Mouse (Mus musculus) liver, embryonic 14.5 days (tissue): ENCODE results near the gene Lypla2. TPM values are rescaled to one million over a fixed set of nuclear protein-coding genes. Genes with fewer than 3 reads are reported as not detected.

Experiments
- ATAC-seq: fragments of 200-750 bp; cut with Nextera tagmentation; 2 replicates; pipeline ENCODE4 v1.8.0; 2017; ENCODE audit warnings: moderate number of reproducible peaks, mild to moderate bottlenecking, moderate library complexity; ENCODE audit not compliant: insufficient read depth
- DNase-seq, 3 experiments: peaks; one replicate each; pipeline ENCODE4 v3.0.0-alpha.2; 2012 to 2013; ENCODE audit warnings: low read depth in 3 of 3, low spot score in 3 of 3
- H3K27ac ChIP-seq: fragments of 300-500 bp; sonication (generic); 2 replicates; pipeline ENCODE4 v1.5.1; 2014; ENCODE audit warnings: moderate library complexity, mild to moderate bottlenecking, control low read depth, inconsistent platforms
- H3K27me3 ChIP-seq: fragments of 300-500 bp; sonication (generic); 2 replicates; pipeline ENCODE4 v1.6.1; 2014; ENCODE audit warnings: mild to moderate bottlenecking, low read length, moderate library complexity; ENCODE audit not compliant: control insufficient read depth, insufficient read depth
- H3K36me3 ChIP-seq: fragments of 300-500 bp; sonication (generic); replicated peaks from 2 replicates; pipeline ENCODE4 v1.6.1; 2014; ENCODE audit warnings: low read depth; ENCODE audit not compliant: control insufficient read depth, insufficient read depth
- H3K4me1 ChIP-seq, 2 experiments: fragments of 200-500 bp in 1 of 2; fragments of 300-500 bp in 1 of 2; sonication (generic) in 1 of 2; replicated peaks; 2 replicates each; pipeline ENCODE4 v1.6.1; 2012 to 2014; ENCODE audit warnings: antibody characterized with exemption in 1 of 2, inconsistent platforms in 1 of 2, low read length in 1 of 2; ENCODE audit not compliant: control insufficient read depth in 2 of 2, insufficient read depth in 2 of 2
- H3K4me2 ChIP-seq: fragments of 300-500 bp; sonication (generic); 2 replicates; pipeline ENCODE4 v1.6.1; 2014; ENCODE audit warnings: low read depth, mild to moderate bottlenecking, control low read depth, moderate library complexity
- H3K4me3 ChIP-seq, 2 experiments: fragments of 200-500 bp in 1 of 2; fragments of 300-500 bp in 1 of 2; sonication (generic) in 1 of 2; 2 replicates each; pipeline ENCODE4 v1.5.1; 2012 to 2014; ENCODE audit warnings: low read depth in 2 of 2, low read length in 2 of 2, mild to moderate bottlenecking in 2 of 2, control low read depth in 1 of 2, inconsistent platforms in 1 of 2, moderate library complexity in 1 of 2; ENCODE audit not compliant: insufficient read depth in 1 of 2
- H3K9ac ChIP-seq: fragments of 300-500 bp; sonication (generic); replicated peaks from 2 replicates; pipeline ENCODE4 v1.6.1; 2014; ENCODE audit warnings: mild to moderate bottlenecking, control low read depth, moderate library complexity
- H3K9me3 ChIP-seq: fragments of 300-500 bp; sonication (generic); 2 replicates; pipeline ENCODE4 v1.6.1; 2016; ENCODE audit warnings: low read length, mixed read lengths; ENCODE audit not compliant: control insufficient read depth
- CTCF ChIP-seq: IDR thresholded peaks from 2 replicates; pipeline ENCODE4 v1.5.1; 2016; ENCODE audit warnings: antibody characterized with exemption, low read depth, control low read depth
- EP300 ChIP-seq: IDR thresholded peaks from 2 replicates; pipeline ENCODE4 v1.6.1; 2016; ENCODE audit warnings: antibody characterized with exemption, low read depth
- WGBS: fragments of 180-500 bp; shearing (Covaris S2); extraction: QIAGEN DNeasy Blood & Tissue Kit; methylation state at CpG from one replicate; pipeline ENCODE4 v1.1.7; 2014; ENCODE audit not compliant: insufficient replicate concordance; 5-methylcytosine and 5-hydroxymethylcytosine counted together
- polyA plus RNA-seq, 2 experiments: library from polyadenylated mRNA; depleted of rRNA in 1 of 2; stranded (reverse) in 1 of 2; unstranded in 1 of 2; fragments of >200 nt; fragmentation: Nextera tagmentation in 1 of 2; extraction: Ambion mirVana in 1 of 2; gene quantifications; 2 replicates each; pipeline versions ENCODE4 v1.2.1 to v1.2.3; 2012 to 2014

Lypla2 gene
- polyA plus RNA-seq, 2 experiments = 26.5 to 30.6 TPM

GRCm38 (mm10) chr4:135919280-135919639 lies 53.2 kb downstream of the Lypla2 start:
- H3K27ac ChIP-seq = no peak overlapping the region
- DNase-seq = no peak

GRCm38 (mm10) chr4:135918635-135919279 lies 53.7 kb downstream of the Lypla2 start:
- no peaks in the 10 kb centered on the region for H3K27me3 ChIP-seq
- H3K4me2 ChIP-seq = no peak overlapping the region
- ATAC-seq = no peak
- TF ChIP-seq EP300 (no peak), CTCF (no peak)
- no peaks in the 10 kb centered on the region for H3K36me3 ChIP-seq
- H3K27ac ChIP-seq = no peak overlapping the region
- DNase-seq = no peak
- H3K9me3 ChIP-seq = no peaks in the 10 kb centered on the region
- peaks cover 4 to 15% of the 10 kb centered on the region in 2 experiments; a peak in 3 of 4 replicates for H3K4me1 ChIP-seq
- H3K4me3 ChIP-seq = no peak overlapping the region
- WGBS = 45% methylated on average over 13 of the region's 13 CpGs
- H3K9ac ChIP-seq = no peak overlapping the region

More at GRCm38 (mm10) chr4:135919280-135919639, 53.2 kb downstream of the Lypla2 start:
- no peak for TF ChIP-seq EP300
- no peak for TF ChIP-seq CTCF
- H3K9ac ChIP-seq = no peak overlapping the region
- H3K9me3 ChIP-seq = no peaks in the 10 kb centered on the region
- ATAC-seq = no peak
- 63% methylated on average over 3 of the region's 3 CpGs for WGBS
- H3K4me2 ChIP-seq = no peak overlapping the region
- no peak overlapping the region for H3K4me3 ChIP-seq
- no peaks in the 10 kb centered on the region for H3K36me3 ChIP-seq
- H3K4me1 ChIP-seq = peaks cover 4 to 13% of the 10 kb centered on the region in 2 experiments; a peak in 3 of 4 replicates
- H3K27me3 ChIP-seq = no peaks in the 10 kb centered on the region

Other genes starting within 250 kb of the Lypla2 start
- gene Il22ra1, start 244.5 kb downstream of the Lypla2 start, polyA plus RNA-seq (2012; rRNA removed) = 0.98 and 1.3 TPM in 2 replicates
- gene Il22ra1, start 244.5 kb downstream of the Lypla2 start, polyA plus RNA-seq (2014; fragmentation: Nextera tagmentation; extraction: Ambion mirVana) = 0.36 and 0.54 TPM in 2 replicates
- gene Myom3, start 212.9 kb downstream of the Lypla2 start, polyA plus RNA-seq (2012; rRNA removed) = 0.03 and 0.06 TPM in 2 replicates
- 0.04 TPM in 1 of 2 replicates, not detected in the other for gene Myom3, start 212.9 kb downstream of the Lypla2 start, polyA plus RNA-seq (2014; fragmentation: Nextera tagmentation; extraction: Ambion mirVana)
- 33.2 and 49.6 TPM in 2 replicates for gene Srsf10, start 116.9 kb downstream of the Lypla2 start, polyA plus RNA-seq (2012; rRNA removed)
- 108 and 110 TPM in 2 replicates for gene Srsf10, start 116.9 kb downstream of the Lypla2 start, polyA plus RNA-seq (2014; fragmentation: Nextera tagmentation; extraction: Ambion mirVana)
- gene Pnrc2, start 98.8 kb downstream of the Lypla2 start, polyA plus RNA-seq (2012; rRNA removed) = 25.4 and 43.4 TPM in 2 replicates
- 80.2 and 81.9 TPM in 2 replicates for gene Pnrc2, start 98.8 kb downstream of the Lypla2 start, polyA plus RNA-seq (2014; fragmentation: Nextera tagmentation; extraction: Ambion mirVana)
- 1.6 and 2.1 TPM in 2 replicates for gene Cnr2, start 77.2 kb downstream of the Lypla2 start, polyA plus RNA-seq (2012; rRNA removed)
- gene Cnr2, start 77.2 kb downstream of the Lypla2 start, polyA plus RNA-seq (2014; fragmentation: Nextera tagmentation; extraction: Ambion mirVana) = 2.3 and 2.5 TPM in 2 replicates
- gene Fuca1, start 51.9 kb downstream of the Lypla2 start, polyA plus RNA-seq (2012; rRNA removed) = 8.8 and 12.0 TPM in 2 replicates
- gene Fuca1, start 51.9 kb downstream of the Lypla2 start, polyA plus RNA-seq (2014; fragmentation: Nextera tagmentation; extraction: Ambion mirVana) = 19.0 and 23.6 TPM in 2 replicates
- gene Hmgcl, start 26.2 kb downstream of the Lypla2 start, polyA plus RNA-seq (2012; rRNA removed) = 28.9 and 43.4 TPM in 2 replicates
- gene Hmgcl, start 26.2 kb downstream of the Lypla2 start, polyA plus RNA-seq (2014; fragmentation: Nextera tagmentation; extraction: Ambion mirVana) = 71.9 and 76.5 TPM in 2 replicates
- gene Gale, start 8.9 kb downstream of the Lypla2 start, polyA plus RNA-seq (2012; rRNA removed) = 20.5 and 22.8 TPM in 2 replicates
- 32.6 and 38.0 TPM in 2 replicates for gene Gale, start 8.9 kb downstream of the Lypla2 start, polyA plus RNA-seq (2014; fragmentation: Nextera tagmentation; extraction: Ambion mirVana)
- 40.2 and 49.0 TPM in 2 replicates for gene Pithd1, start 14.6 kb upstream of the Lypla2 start, polyA plus RNA-seq (2012; rRNA removed)
- 71.2 and 79.5 TPM in 2 replicates for gene Pithd1, start 14.6 kb upstream of the Lypla2 start, polyA plus RNA-seq (2014; fragmentation: Nextera tagmentation; extraction: Ambion mirVana)
- 9.7 and 16.2 TPM in 2 replicates for gene Eloa, start 49.1 kb upstream of the Lypla2 start, polyA plus RNA-seq (2012; rRNA removed)
- 29.0 and 30.0 TPM in 2 replicates for gene Eloa, start 49.1 kb upstream of the Lypla2 start, polyA plus RNA-seq (2014; fragmentation: Nextera tagmentation; extraction: Ambion mirVana)
- 457 and 805 TPM in 2 replicates for gene Rpl11, start 80.8 kb upstream of the Lypla2 start, polyA plus RNA-seq (2012; rRNA removed)
- 325 and 341 TPM in 2 replicates for gene Rpl11, start 80.8 kb upstream of the Lypla2 start, polyA plus RNA-seq (2014; fragmentation: Nextera tagmentation; extraction: Ambion mirVana)
- 23.0 and 29.8 TPM in 2 replicates for gene Id3, start 170.9 kb upstream of the Lypla2 start, polyA plus RNA-seq (2012; rRNA removed)
- gene Id3, start 170.9 kb upstream of the Lypla2 start, polyA plus RNA-seq (2014; fragmentation: Nextera tagmentation; extraction: Ambion mirVana) = 33.2 and 33.8 TPM in 2 replicates
- gene E2f2, start 199.8 kb upstream of the Lypla2 start, polyA plus RNA-seq (2012; rRNA removed) = 38.4 and 40.5 TPM in 2 replicates
- 50.3 and 53.4 TPM in 2 replicates for gene E2f2, start 199.8 kb upstream of the Lypla2 start, polyA plus RNA-seq (2014; fragmentation: Nextera tagmentation; extraction: Ambion mirVana)
- 1.1 and 1.2 TPM in 2 replicates for gene Asap3, start 233.7 kb upstream of the Lypla2 start, polyA plus RNA-seq (2012; rRNA removed)
- 0.66 and 0.85 TPM in 2 replicates for gene Asap3, start 233.7 kb upstream of the Lypla2 start, polyA plus RNA-seq (2014; fragmentation: Nextera tagmentation; extraction: Ambion mirVana)